Mouse (Mus musculus) gastrocnemius, adult 18-20 months (tissue): Measurements from ENCODE around the gene Zfp292. TPM values are rescaled to one million over a fixed set of nuclear protein-coding genes. Genes with fewer than 3 reads are reported as not detected.

Experiments used
- DNase-seq: peaks from one replicate; pipeline ENCODE4 v3.0.0; 2021; ENCODE audit warnings: low spot score
- total RNA-seq, 2 experiments: library from RNA; stranded (reverse); gene quantifications; 2 replicates each; pipeline ENCODE4 v1.2.3; 2021

Zfp292 gene
- total RNA-seq, 2 experiments from 2014 or later: 7.3 to 8.7 TPM

DNA sequence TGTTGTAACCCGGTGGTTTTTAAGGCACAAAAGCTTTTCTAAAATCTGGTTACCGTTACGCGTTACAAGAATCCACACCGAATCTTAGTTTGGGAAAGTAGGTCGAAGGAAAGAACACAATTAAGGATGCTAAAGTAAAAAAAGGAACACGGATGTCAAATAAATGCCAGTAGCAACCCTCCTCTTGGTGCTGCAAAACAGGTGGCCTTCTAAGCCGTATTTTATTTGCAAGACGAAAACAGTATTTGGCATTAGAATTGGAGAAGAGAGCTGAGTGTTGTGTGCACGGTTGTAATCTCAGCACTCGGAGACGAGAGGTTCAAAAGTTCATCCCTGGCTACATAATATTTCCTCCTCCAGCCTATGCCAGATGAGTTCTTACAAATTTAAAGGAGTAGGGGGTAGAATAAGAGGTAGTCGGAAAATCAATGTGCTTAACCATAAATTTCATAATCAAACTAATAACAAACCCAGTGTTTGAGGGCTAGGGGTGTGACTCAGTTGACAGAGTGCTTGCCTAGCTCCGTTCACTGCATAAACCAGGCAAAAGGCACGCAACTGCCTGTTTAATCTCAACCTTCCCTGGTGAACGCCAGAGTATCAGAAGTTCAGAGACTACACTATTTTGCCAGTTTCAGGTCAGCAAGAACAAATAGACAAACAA is 738 bp upstream of the Zfp292 start:
- no peak for DNase-seq

DNA sequence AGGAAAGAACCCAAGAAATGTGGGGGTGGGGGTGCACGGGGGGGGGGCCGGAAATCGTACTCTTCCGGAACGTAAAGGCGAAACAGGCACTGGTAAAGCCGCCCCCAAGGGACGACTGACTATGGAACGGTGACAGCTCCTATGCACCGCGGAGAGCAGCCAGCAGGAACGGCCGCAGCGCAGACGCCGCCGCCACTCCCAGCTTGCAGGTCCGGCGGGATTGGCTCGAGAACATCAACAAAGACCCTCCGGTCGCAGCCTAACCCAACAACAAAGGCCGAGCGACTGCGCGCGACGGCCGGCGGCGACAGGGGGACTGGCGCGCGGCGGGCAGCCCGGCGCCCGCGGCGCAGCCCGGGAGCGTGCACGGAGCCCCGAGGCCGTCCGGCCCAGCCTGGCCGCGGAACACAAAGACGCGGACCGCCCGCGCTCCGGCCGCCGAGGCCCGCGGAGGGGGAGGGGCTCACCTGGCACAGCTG is 430 bp downstream of the Zfp292 start:
- DNase-seq: peak; percentile 14

DNA sequence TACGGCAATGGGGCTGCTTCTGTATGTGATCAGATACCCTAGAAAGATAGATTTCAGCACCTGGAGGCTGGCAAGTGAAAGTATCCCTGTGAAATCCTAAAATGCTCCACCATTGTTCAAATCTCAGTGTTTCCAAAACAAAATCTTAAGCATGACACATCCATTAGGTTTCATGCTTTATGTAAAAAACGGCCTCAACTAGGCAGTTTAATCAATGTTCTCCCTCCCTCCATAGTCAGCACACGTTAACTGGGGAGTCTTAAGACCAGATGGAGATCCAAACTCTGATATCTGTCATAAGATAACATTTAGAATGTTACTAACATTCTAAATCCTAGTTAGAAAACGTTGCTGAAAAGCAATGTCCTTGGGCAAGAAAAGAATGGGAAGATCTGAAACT is 909 bp downstream of the Zfp292 start:
- no peak for DNase-seq

DNA sequence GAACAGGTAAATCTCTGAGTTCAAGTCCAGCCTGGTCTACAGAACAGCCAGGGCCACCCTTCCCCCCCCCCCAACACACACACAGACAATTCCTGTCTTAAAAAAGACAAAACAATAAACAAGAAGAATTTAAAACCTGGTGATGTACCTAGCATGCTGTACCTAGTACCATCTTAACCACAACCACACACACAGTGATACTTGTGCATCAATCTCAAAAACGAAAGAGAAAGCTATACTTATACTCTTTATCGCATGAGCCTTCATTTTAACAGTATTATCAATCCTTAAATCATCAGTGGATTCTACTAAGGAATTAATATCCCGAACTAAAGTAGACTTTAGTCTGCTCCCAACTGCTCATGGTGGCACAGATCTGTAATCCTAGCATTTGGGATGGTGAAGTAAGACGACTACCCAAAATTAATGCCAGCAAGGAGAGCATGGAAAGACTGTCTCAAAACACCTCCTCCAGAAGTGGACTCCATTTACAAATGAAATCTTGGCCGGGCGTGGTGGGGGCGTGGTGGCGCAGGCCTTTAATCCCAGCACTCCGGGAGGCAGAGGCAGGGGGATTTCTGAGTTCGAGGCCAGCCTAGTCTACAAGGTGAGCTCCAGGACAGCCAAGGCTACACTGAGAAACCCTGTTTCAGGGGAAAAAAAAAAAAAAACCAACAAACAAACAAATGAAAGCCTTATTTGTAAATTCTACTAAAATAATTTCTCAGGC is 1.7 kb downstream of the Zfp292 start:
- DNase-seq: no peak

DNA sequence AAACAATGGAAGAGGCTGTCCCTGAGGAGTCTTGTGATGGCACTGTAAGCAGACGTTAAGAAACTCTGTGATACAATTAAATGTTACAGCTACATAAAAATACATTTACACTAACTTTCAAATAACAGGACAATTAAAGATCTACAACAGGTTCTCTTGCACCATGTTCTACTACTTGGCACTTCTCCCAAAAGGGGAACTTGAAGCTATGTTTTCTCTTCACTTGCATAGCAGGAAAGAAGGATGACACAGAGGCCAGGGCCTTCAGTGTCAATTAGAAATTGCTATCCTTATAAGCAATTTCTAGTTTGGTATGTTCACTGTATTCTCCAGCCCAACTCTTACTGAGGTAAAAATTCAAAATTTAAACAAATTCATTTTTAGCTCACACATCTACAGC is 8.5 kb downstream of the Zfp292 start:
- no peak for DNase-seq

DNA sequence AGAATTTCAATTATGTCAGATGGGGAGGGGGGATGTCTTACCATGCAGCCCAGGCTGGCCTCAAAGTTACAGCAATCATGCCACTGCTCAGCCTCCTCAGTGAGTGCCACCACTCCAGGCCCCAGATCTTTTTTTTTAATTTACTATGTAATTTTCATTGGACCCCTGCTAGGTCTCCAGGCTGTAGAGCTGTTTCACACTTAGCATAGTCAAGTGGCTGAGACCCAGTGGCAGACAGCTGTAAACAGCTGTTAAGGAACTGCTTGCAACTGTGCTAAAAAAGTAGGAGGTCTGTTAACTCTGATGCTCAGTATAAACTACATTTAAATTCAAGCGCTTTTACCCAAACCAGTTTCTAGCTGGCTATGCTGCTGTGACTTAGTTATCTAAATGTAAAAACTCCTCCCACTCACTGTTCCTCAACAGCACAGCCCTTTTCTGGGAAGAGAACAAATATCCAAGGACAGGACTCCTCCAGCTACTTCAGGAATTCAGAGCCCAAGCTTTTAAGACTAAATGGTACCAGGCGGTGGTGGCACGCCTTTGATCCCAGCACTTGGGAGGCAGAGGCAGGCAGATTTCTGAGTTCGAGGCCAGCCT is 9.8 kb downstream of the Zfp292 start:
- no peak for DNase-seq

DNA sequence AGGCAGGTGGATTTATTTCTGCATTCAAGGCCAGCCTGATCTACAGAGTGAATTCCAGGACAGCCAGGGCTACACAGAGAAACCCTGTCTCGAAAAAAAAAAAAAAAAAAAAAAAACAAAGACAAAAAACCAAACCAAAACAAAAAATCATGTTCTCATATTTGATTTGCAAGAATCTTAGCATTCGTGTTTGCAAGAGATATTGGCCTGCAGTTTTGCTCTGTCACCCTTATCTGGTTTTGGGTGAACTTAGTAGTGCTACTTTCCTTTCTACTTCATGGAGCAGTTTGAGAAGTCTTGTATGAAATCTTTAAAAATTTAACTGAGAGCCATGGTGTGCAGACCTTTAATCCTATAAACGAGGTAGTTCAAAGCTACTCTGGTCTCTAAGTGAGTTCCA is 12.9 kb downstream of the Zfp292 start:
- DNase-seq: no peak

DNA sequence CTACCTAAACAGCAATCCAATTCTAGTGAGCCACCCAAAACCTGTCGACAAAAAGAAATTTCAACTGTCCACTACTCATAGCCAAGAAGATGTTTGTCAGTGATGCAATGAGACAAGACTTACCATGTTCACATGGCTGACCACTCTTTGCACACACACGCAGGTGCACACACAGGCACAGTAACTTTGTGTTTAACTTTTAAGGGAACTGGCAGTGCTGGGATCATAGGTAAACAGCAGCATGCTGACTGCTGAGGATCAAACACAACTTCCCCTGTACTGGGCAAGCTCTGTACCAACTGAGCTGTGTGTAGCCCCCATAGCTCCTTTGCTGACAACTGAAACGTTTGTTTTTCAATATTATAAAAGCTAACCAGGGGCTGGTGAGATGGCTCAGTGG is 21.3 kb downstream of the Zfp292 start:
- no peak for DNase-seq

DNA sequence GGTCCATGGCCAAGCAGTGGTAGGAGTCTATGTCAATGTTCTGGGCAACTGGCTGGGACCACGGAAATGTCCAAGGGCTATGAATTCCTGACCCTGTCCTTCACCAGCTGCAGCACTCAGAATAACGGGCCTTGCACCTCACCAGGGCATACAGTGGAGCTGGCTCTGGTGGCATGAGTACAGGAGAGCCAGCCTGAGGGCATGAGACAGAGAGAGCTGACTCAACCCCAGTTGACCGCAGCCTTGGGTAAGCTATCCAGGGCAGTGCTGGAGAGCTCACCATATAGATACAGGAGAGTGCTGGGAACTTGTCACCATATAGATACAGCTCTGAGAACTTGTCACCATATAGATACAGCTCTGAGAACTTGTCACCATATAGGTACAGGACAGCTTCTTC is 23.3 kb downstream of the Zfp292 start:
- DNase-seq: no peak

DNA sequence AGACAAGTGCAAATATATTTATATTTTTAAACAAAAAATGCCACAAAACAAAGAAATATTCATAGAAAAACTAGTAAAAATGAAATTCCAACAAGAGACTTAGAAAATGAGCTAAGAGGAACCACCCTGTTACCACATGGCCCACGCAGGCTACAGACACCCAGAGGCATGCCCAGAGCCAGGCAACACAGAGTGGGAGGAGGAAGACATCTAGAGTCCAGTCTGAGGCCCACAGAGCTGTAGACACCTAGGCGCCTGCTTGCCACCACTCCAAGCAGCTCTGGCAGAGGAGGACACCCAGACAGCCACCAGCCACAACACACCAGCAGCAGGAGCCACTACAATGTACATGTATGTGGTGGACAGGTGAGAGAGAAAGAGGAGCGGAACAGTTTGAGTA is 23.9 kb downstream of the Zfp292 start:
- DNase-seq: no peak

DNA sequence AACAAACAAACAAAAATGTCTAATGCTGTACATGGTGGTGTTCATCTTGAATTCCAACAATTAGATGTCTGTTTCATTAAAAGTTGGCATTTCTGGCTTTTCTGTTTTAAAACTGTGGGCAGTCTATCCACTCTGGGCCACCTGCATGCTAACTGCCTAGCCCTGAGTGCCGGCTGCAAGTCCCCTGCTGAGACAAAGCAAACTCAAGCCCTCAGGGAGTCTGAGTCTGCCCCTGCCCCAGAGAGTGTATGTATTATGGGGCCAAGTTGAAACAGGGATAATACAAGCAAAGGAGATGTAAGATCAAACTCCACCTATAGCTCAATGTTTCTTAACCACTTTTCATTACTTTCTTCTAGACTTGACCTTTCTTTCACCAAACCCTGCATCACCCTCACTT is 26.8 kb downstream of the Zfp292 start:
- no peak for DNase-seq

DNA sequence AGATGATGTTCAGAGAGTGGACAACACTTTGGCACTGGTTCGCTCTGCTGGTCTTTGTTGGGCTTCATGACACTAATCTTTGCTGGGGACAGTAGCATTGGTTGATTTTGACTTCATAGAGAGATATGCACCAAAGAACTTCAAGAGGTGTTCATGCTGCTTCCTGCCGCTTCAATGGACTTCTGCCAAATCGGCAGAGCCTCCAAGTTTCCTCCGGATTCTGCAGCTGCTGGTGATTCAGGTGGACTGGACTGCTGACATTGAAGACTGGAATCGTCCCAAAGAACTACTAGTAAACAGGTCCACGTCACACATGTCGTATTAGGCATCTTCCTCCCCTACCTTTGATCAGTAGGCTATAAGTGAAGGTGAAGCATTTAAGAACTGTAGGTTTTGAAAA is 30.7 kb downstream of the Zfp292 start:
- DNase-seq: no peak

DNA sequence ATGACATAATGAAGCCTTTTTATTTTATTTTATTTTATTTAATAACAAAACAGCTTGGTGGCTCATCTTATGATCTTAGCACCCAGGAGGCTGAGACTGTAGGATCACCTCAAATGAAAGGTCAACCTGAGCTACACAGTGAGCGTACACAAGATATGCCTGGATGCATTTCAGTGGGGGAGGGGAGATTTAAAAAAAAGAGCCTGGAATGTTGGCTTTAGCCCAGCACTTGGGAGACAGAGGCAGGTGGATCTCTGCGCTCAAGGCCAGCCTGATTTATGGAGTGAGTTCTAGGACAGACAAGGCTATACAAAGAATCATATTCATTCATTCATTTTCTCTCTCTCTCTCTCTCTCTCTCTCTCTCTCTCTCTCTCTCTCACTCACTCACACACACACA is 32.6 kb downstream of the Zfp292 start:
- DNase-seq: no peak

DNA sequence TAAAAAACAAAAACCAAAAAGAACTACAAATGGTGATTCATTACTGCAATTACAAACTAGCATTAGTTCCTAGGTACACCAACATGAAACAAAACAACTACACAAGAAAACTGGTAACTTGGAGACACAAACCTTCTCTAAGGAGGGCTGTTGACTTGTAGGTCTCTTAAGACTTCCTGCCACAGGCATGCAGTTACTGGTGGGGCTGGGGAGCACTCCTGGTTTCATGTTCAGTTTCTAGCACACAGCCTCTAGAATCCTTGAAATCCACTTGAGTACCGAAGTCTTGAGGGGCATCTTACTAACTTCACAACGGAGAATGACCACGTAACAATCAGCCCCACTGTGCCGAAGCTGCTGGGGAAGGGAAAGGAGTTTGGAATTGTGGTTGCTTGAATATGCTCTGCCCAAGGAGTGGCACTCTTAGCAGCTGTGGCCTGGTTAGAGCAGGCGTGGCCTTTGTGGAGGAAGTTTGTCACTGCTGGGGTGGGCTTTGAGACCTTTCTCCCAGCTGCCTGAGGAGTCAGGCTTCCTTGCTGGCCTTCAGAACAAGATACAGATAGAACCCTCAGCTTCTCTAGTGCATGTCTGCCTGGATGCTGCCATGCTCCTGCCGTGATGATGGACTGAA is 35.0 kb downstream of the Zfp292 start:
- no peak for DNase-seq

DNA sequence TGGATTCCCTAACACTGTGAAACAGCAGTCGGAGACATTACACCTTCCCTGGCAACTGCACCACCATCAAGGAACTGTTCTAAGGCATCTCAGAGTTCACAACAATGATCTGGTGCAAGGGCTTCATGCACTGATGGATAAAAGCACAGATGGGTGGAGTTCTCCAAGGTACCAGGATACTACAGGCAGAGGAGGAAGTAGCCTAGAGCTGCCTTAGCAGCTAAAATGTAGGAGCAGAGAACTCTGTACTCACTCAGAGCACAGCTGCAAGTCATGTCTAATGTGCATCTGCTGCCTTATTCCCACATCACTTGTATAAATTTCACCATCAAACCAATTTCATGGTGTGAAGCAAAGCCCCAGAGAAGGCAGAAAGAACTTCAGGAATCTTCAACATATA is 38.9 kb downstream of the Zfp292 start:
- no peak for DNase-seq

DNA sequence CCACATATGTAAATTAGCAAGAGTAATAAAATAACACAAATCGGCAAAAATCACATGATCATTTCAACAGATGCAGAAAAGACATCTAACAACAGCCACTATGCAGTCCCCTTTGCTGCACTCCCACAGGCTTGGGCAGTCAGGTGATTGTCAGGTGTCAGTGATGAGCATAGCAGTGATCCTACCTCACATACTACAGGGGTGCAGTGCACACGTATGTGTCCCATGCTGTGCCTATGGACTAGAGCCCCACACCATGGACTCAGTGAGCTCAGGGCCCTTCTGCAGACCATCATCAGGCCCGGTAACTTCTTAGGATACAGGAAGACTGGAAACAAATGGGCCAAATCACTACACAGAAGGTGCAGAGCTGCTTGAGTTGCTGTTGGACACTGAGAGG is 39.9 kb downstream of the Zfp292 start:
- DNase-seq: no peak

DNA sequence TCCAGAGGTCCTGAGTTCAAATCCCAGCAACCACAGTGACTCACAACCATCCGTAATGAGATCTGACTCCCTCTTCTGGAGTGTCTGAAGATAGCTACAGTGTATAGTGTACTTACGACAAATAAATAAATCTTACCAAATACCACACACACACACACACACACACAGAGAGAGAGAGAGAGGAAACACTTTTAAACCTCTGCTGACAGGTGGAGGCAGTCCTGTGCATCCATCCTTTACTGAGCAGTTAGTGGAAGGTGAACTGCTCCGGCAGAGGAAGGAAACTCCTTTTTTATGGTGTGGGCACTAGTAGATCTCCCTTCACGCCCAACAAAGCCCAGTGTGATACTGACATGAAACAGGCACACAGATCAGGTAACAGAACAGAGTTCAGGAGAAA is 51.3 kb downstream of the Zfp292 start:
- DNase-seq: no peak

DNA sequence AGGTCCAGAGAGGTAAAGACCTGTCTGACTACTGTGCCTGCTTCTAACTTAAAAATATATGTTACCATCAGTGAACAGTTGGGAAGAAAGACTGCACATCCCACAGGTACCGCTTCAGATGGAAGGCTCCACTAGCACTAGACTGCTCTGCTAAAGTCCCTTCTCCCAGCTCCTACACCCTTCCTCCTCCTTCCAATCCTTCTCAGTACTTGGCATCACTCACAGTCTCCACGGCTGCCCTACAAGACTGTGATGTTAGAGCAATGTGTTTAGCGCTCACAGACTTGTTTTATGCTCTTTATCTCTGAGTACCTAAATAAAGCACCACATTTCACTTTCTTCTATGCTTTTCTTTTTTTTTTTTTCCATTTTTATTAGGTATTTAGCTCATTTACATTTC is 53.3 kb downstream of the Zfp292 start:
- DNase-seq: no peak

DNA sequence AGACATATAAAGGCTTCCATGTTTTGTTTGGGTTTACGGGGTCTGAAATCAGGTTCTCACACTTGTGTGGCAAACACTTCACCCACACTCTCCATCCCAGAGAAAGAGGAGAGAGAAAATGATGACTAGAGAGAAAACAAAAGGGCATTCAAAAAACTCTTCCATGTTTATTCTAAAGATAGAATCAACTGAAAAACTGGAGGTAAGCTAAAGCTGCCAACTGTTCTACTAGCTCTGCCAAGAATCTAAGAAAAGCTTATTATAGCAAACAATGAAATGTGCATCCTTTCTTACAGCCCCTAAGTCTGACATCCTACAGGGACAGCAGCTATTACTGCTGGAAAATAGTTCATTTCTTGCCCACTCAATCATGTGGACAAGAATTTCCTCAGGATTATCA is 58.9 kb downstream of the Zfp292 start:
- no peak for DNase-seq

DNA sequence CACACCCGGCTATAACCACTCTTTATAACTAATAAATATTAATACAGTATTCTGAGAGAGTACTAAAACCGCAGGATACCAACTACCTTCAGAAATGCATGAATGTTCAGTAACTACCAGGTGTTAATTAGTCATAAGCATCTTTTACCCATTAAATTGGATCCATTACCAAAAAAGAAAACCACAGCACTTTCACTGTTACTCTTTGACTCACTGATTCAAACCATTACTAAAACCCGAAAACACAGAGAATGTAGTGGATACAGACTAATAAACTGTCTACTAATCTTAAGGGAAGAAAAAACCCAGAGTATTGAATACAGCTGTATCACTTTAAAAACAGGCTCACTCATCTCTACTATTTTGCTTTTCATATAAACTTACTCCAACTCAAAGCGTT is 62.9 kb downstream of the Zfp292 start:
- no peak for DNase-seq

DNA sequence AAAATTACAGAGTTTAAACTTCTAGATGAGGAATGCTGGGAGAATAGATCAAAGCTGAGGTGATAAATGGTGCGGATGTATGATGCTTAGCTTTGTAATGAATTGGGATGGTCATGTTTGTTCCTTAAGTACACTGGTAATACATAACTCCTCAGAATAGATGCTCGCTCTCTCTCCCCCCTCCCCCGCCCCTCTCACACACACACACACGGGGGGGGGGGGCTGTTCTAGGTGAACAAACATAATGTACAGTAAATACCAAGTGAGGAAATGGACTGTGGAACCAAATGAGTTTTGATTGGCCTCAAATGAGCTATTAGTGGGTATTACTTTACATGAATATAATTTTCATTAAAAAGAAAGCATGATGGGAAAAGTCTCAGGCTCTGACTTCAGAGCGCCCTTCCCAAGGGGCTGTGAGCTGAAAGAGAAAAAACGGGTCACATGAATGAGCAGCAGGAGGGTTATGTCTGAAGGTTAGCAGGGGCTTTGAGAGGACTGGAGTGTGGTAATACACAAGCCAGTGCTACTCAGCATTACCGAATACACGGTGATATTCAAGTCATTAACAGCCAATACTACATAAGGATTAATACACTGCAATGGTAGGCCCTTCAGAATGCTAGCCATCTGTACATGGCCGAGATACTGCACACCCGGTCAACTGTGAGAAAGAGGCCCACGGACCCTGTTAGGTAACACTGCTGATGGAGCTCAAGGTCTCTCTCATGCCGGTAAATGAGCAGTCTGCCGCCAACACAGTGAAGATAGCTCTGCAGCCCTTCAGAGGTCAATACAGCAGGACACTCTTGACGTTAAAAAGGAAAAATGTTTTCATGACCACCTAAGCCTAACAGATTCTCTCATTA is 81.4 kb downstream of the Zfp292 start:
- no peak for DNase-seq

DNA sequence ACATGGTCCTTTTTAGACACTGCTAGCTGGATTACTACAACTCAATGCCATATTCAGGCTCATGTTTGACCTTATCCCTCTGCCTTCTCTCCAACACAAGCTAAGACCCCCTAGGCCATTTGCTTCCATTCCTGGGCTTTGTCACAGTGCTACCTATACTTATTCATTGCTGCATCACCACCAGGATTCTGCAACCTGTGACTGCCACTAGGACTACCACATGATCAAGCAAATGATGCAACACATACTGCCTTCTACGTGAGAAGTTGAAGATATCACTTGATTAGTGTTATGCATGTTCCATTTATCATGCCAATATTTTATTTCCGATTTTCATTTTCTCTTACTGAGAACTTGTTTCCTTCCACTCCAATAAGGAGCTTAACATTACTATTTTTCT is 84.8 kb downstream of the Zfp292 start:
- no peak for DNase-seq
